Mouse (Mus musculus): ENCODE data around the gene B4galt4. TPM values are rescaled to one million over a fixed set of nuclear protein-coding genes. Genes with fewer than 3 reads are reported as not detected.

B4galt4 gene
- total and polyA plus RNA-seq, 3 experiments = not detected

DNA sequence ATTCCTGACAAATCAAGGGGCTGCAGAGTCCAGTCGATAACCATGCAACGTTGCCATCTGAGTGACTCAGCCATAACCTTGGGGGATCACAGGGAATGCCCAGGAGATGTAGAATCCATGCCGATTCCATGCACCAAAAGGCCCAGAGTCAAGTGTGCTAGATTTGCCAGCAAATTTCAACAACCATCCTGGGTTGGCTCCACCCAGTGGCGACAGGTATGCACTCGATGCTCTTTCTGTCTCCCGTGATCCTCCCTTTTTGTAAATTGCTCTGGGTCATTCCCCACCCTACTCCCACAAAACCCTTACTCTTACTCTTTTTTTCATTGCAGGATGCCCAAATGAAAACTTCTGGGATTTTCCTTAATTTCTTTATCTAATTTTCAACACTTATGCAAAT is 34.3 kb downstream of the B4galt4 start:
- H3K36me3 ChIP-seq (replicated peaks in 1 of 2; ENCODE audit: control insufficient read depth in 1 of 2, insufficient read depth in 1 of 2, low read length in 1 of 2) = no peaks in the 10 kb centered on the region
- H3K79me2 ChIP-seq (replicated peaks; ENCODE audit: control insufficient read depth, extremely low read depth, insufficient read depth, poor library complexity, severe bottlenecking) = no peaks in the 10 kb centered on the region
- no peak overlapping the region for H3K4me2 ChIP-seq (ENCODE audit: insufficient read depth, low read depth, poor library complexity, severe bottlenecking)
- dilution Hi-C loops (cut with MboI; ENCODE audit: extremely low pct_ligation_motif_present, extremely low pct_unique_long_range_greater_than_20kb, low sequenced_read_pairs) (no loop called here), in situ Hi-C loops (cut with MboI; ENCODE audit: low pct_ligation_motif_present, low pct_unique_long_range_greater_than_20kb, low sequenced_read_pairs) (no loop called here)
- peaks cover 5% of the 10 kb centered on the region for H3K27me3 ChIP-seq (replicated peaks)
- no peak overlapping the region for H3K27ac ChIP-seq (ENCODE audit: insufficient read depth, low read depth)
- TF ChIP-seq TBP (conservative IDR thresholded peaks at IDR 0.05; ENCODE audit: low read depth, low read length) (no peak), HCFC1 (IDR thresholded peaks at IDR 0.05; ENCODE audit: low read depth, low read length) (no peak), GABPA (IDR thresholded peaks at IDR 0.05; ENCODE audit: insufficient replicate concordance, low read depth, low read length) (no peak), MXI1 (IDR thresholded peaks at IDR 0.05; ENCODE audit: low read depth, low read length) (no peak), ZKSCAN1 (IDR thresholded peaks at IDR 0.05; ENCODE audit: borderline replicate concordance, low read depth, low read length) (no peak), USF2 (conservative IDR thresholded peaks at IDR 0.05; ENCODE audit: low read depth, low read length) (no peak), JUN (IDR thresholded peaks at IDR 0.05; ENCODE audit: insufficient read depth, low read depth, low read length) (no peak), PAX5 (IDR thresholded peaks at IDR 0.05; ENCODE audit: low read length) (no peak), CHD1 (IDR thresholded peaks at IDR 0.05; ENCODE audit: low read depth, low read length) (no peak), JUND (conservative IDR thresholded peaks at IDR 0.05; ENCODE audit: low read depth, low read length) (no peak), CHD2 (IDR thresholded peaks at IDR 0.05; ENCODE audit: low read length) (no peak), MAX (IDR thresholded peaks at IDR 0.05; ENCODE audit: low read length) (no peak), MEF2A (IDR thresholded peaks at IDR 0.05; ENCODE audit: borderline replicate concordance, low read depth, low read length) (no peak), CTCF (conservative IDR thresholded peaks at IDR 0.05 in 1 of 2, IDR thresholded peaks at IDR 0.05 in 1 of 2; ENCODE audit: low read depth in 2 of 2, low read length in 2 of 2) (peak in 1 of 2 experiments; percentile 61; a peak in 2 of 4 replicates), KAT2A (IDR thresholded peaks at IDR 0.05; ENCODE audit: insufficient replicate concordance, low read length) (no peak), MAZ (IDR thresholded peaks at IDR 0.05; ENCODE audit: low read depth, low read length) (no peak), UBTF (IDR thresholded peaks at IDR 0.05; ENCODE audit: low read depth, low read length) (no peak), ELF1 (IDR thresholded peaks at IDR 0.05; ENCODE audit: low read depth, low read length) (no peak), NELFE (IDR thresholded peaks at IDR 0.05; ENCODE audit: low read depth, low read length) (no peak), MAFK (IDR thresholded peaks at IDR 0.05; ENCODE audit: insufficient replicate concordance, low read length) (no peak), RAD21 (IDR thresholded peaks at IDR 0.05; ENCODE audit: low read depth, low read length) (peak; percentile 22), ZMIZ1 (IDR thresholded peaks at IDR 0.05; ENCODE audit: low read depth, low read length) (no peak), SMC3 (IDR thresholded peaks at IDR 0.05; ENCODE audit: low read depth, low read length) (peak; percentile 51), TCF12 (IDR thresholded peaks at IDR 0.05; ENCODE audit: low read depth, low read length) (no peak)
- no peaks in the 10 kb centered on the region for H3K9me3 ChIP-seq (replicated peaks; ENCODE audit: low read length)
- DNase-seq (ENCODE audit: extremely low read depth) = peak; percentile 7
- H3K9ac ChIP-seq (ENCODE audit: insufficient read depth, low read depth) = no peak overlapping the region
- no peak overlapping the region for H3K4me3 ChIP-seq (replicated peaks in 1 of 3; ENCODE audit: low read depth in 2 of 3, low read length in 2 of 3, poor library complexity in 1 of 3)
- no peaks in the 10 kb centered on the region for H3K4me1 ChIP-seq (ENCODE audit: control insufficient read depth in 1 of 2, insufficient read depth in 2 of 2)

All from CH12.LX (cell line).